14 mouse cellular contexts compared by ENCODE assay signal in the genomic region with DNA sequence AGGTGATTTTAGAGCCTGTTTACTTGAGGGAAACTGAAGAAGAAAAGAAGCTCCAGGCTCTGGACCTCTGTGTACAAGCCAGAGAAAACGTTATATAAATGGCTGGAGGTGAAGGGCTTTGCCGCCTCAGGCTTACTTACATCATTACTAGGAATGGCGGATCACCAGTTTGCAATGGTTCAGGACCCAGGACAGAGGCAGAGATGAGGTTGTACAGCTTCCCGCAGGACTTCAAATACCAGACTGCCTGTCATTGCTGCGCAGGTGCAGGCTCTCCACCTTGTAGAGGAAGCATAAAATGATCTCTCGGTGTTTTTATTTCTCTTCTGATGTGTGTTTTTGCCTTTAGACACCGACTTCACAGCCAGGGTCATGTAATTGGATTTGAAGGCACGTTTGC. TPM values are rescaled to one million over a fixed set of nuclear protein-coding genes. Genes with fewer than 3 reads are reported as not detected.
DNase-seq lines count a peak whose midpoint lies in the region; ATAC-seq and TF ChIP-seq lines count a peak whose summit lies in the region.
"Had no signal": no experiment of that assay in that cellular context is flagged by ENCODE, and none has a peak within 500 bp of the region (broad histone marks: within the 10 kb centered on the region; RNA-seq: fewer than 3 reads in every experiment).

No protein-coding gene starts in this region.

- H3K9me3 ChIP-seq in kidney, embryonic 14.5 days (ENCODE audit: control insufficient read depth, low read length) = no peaks in the 10 kb centered on the region
- no peaks in the 10 kb centered on the region for H3K9me3 ChIP-seq in embryonic facial prominence, embryonic 14.5 days (ENCODE audit: control insufficient read depth, low read length)
- H3K9me3 ChIP-seq: limb, embryonic 13.5 days had no signal

- no peak overlapping the region for H3K4me2 ChIP-seq in kidney, embryonic 14.5 days (replicated peaks; ENCODE audit: low read depth, low read length)
- H3K4me2 ChIP-seq in embryonic facial prominence, embryonic 14.5 days (ENCODE audit: low read depth, low read length) = no peak overlapping the region
- H3K4me2 ChIP-seq: limb, embryonic 13.5 days had no signal

- no peak overlapping the region for H3K4me3 ChIP-seq in kidney, embryonic 14.5 days (ENCODE audit: low read length)
- H3K4me3 ChIP-seq in embryonic facial prominence, embryonic 14.5 days (ENCODE audit: low read depth, low read length) = no peak overlapping the region
- H3K4me3 ChIP-seq in cerebellum, adult 2 months (replicated peaks; ENCODE audit: insufficient read depth, low read depth, low read length) = no peak overlapping the region
- H3K4me3 ChIP-seq: gastrocnemius, adult 2 months; limb, embryonic 13.5 days had no signal

- H3K9ac ChIP-seq in kidney, embryonic 14.5 days (ENCODE audit: low read depth, low read length) = no peak overlapping the region
- no peak overlapping the region for H3K9ac ChIP-seq in embryonic facial prominence, embryonic 14.5 days (ENCODE audit: low read depth, low read length)
- H3K9ac ChIP-seq: limb, embryonic 13.5 days had no signal

- H3K27me3 ChIP-seq in kidney, embryonic 14.5 days (ENCODE audit: control insufficient read depth, insufficient read depth, low read length) = no peaks in the 10 kb centered on the region
- no peaks in the 10 kb centered on the region for H3K27me3 ChIP-seq in embryonic facial prominence, embryonic 14.5 days (replicated peaks; ENCODE audit: control insufficient read depth, insufficient read depth, low read length)
- H3K27me3 ChIP-seq in cerebellum, adult 2 months (ENCODE audit: control insufficient read depth, insufficient read depth, low read length) = no peaks in the 10 kb centered on the region

- no peaks in the 10 kb centered on the region for H3K36me3 ChIP-seq in kidney, embryonic 14.5 days (ENCODE audit: control insufficient read depth, insufficient read depth, low read length)
- H3K36me3 ChIP-seq in embryonic facial prominence, embryonic 14.5 days (ENCODE audit: control insufficient read depth, insufficient read depth, low read length) = no peaks in the 10 kb centered on the region
- H3K36me3 ChIP-seq: limb, embryonic 13.5 days had no signal

- DNase-seq in kidney, postnatal 14 days = peak; percentile 2
- DNase-seq in R1 (ENCODE audit: low read depth, low spot score) = peak; percentile 59
- peak; percentile 48 for DNase-seq in embryonic facial prominence, embryonic 14.5 days (ENCODE audit: low spot score)
- peak; percentile 65 for DNase-seq in retina, embryonic 14.5 days (ENCODE audit: low spot score)
- DNase-seq in cerebellum, adult 2 months = no peak
- no peak for DNase-seq in urinary bladder, adult 2 months (ENCODE audit: low spot score)
- DNase-seq: cerebellum, adult 11 months; gastrocnemius, adult 2 months; layer of hippocampus, adult 9-11 months; lung, postnatal 10 days; thymus, postnatal 4 days had no signal

- no peak overlapping the region for H3K27ac ChIP-seq in kidney, embryonic 14.5 days (ENCODE audit: low read depth, low read length)
- no peak overlapping the region for H3K27ac ChIP-seq in embryonic facial prominence, embryonic 14.5 days (replicated peaks; ENCODE audit: low read depth, low read length)
- no peak overlapping the region for H3K27ac ChIP-seq in cerebellum, adult 2 months (ENCODE audit: insufficient read depth, low read length)
- H3K27ac ChIP-seq: gastrocnemius, adult 2 months; limb, embryonic 13.5 days had no signal

- no peak for TF ChIP-seq POLR2A in cerebellum, adult 2 months (IDR thresholded peaks at IDR 0.05; ENCODE audit: borderline replicate concordance, insufficient read depth, low read length)

- no peak for TF ChIP-seq CTCF in cerebellum, adult 2 months (IDR thresholded peaks at IDR 0.05; ENCODE audit: borderline replicate concordance, insufficient read depth, low read depth, low read length)

- 28% methylated on average over 8 of the region's 8 CpGs for WGBS in kidney, embryonic 14.5 days
- 31% methylated on average over 8 of the region's 8 CpGs for WGBS in embryonic facial prominence, embryonic 14.5 days
- 65% methylated on average over 8 of the region's 8 CpGs for WGBS in cerebellum, adult 2 months

- ATAC-seq in kidney, embryonic 14.5 days (ENCODE audit: low FRiP score, low TSS enrichment) = no peak
- ATAC-seq in embryonic facial prominence, embryonic 14.5 days (ENCODE audit: low read depth) = no peak
- ATAC-seq: inflammation-experienced regulatory T-cells, adult 6 months had no signal

- H3K4me1 ChIP-seq in kidney, embryonic 14.5 days (ENCODE audit: control insufficient read depth, insufficient read depth, low read length) = no peaks in the 10 kb centered on the region
- H3K4me1 ChIP-seq in embryonic facial prominence, embryonic 14.5 days (ENCODE audit: control insufficient read depth, insufficient read depth, low read length) = no peaks in the 10 kb centered on the region
- no peaks in the 10 kb centered on the region for H3K4me1 ChIP-seq in cerebellum, adult 2 months (ENCODE audit: control insufficient read depth, insufficient read depth, low read length)
- H3K4me1 ChIP-seq: limb, embryonic 13.5 days had no signal

RNA-seq across cellular contexts. Expression of a gene that starts 7.1 kb away (rescaled TPM):
- polyA plus RNA-seq in kidney, embryonic 14.5 days (2014; fragmentation: Nextera tagmentation; extraction: Ambion mirVana) = not detected in 2 replicates
- 0.18 TPM in 1 of 2 replicates, not detected in the other for polyA plus RNA-seq in embryonic facial prominence, embryonic 14.5 days (2014; fragmentation: Nextera tagmentation; extraction: Ambion mirVana)
- polyA plus RNA-seq in cerebellum, adult 2 months (2012; rRNA removed) = 11.6 and 13.5 TPM in 2 replicates
- polyA plus RNA-seq in urinary bladder, adult 2 months (2012; rRNA removed) = not detected in 2 replicates
- polyA plus RNA-seq: inflammation-experienced regulatory T-cells, adult 6 months; limb, embryonic 13.5 days had no signal

Comparison
In these comparisons a context has a peak if more than half of its experiments do, and no peak if none do; other contexts are left out.
1. DNase-seq: peak in kidney, postnatal 14 days (single experiment), R1 (single experiment), embryonic facial prominence, embryonic 14.5 days (single experiment) and retina, embryonic 14.5 days (single experiment); none in cerebellum, adult 2 months (0 of 2) and urinary bladder, adult 2 months (single experiment).
2. RNA of a gene that starts 7.1 kb away (polyA plus RNA-seq): 11.6 to 13.5 TPM in cerebellum, adult 2 months; not detected in kidney, embryonic 14.5 days, 0.18 TPM in embryonic facial prominence, embryonic 14.5 days and not detected in urinary bladder, adult 2 months; every median in the first group is over 10 times any median in the second.